Mouse (Mus musculus) myocyte (in vitro differentiated cells): ENCODE results near the gene Chn2. TPM values are rescaled to one million over a fixed set of nuclear protein-coding genes. Genes with fewer than 3 reads are reported as not detected.

Experiments used
- H3K27me3 ChIP-seq: one replicate; pipeline ENCODE4 v1.6.1; 2011; ENCODE audit not compliant: control insufficient read depth, insufficient read depth, insufficient read length
- H3K36me3 ChIP-seq: one replicate; pipeline ENCODE4 v1.6.1; 2011; ENCODE audit not compliant: control insufficient read depth, insufficient read depth
- H3K4me2 ChIP-seq: one replicate; pipeline ENCODE4 v1.6.1; 2011; ENCODE audit warnings: low read depth, control low read depth
- H3K4me3 ChIP-seq: one replicate; pipeline ENCODE4 v1.5.1; 2011; ENCODE audit warnings: mild to moderate bottlenecking, control low read depth, moderate library complexity
- H3K79me2 ChIP-seq: one replicate; pipeline ENCODE4 v1.6.1; 2011; ENCODE audit not compliant: control insufficient read depth, insufficient read depth
- H3ac ChIP-seq: one replicate; pipeline ENCODE4 v1.6.1; 2011; ENCODE audit not compliant: control insufficient read depth, insufficient read length
- CEBPB ChIP-seq: IDR thresholded peaks from 2 replicates; pipeline ENCODE4 v1.6.1; 2011; ENCODE audit warnings: mild to moderate bottlenecking, moderate library complexity; ENCODE audit not compliant: poor library complexity, insufficient read depth, severe bottlenecking
- E2F4 ChIP-seq: IDR thresholded peaks from one replicate; pipeline ENCODE4 v1.6.1; 2011; ENCODE audit warnings: mild to moderate bottlenecking, control low read depth, moderate library complexity; ENCODE audit not compliant: insufficient read depth
- MAX ChIP-seq: IDR thresholded peaks from one replicate; pipeline ENCODE4 v1.6.1; 2011; ENCODE audit warnings: low read depth, mild to moderate bottlenecking, control low read depth
- MYOD1 ChIP-seq, 3 experiments: IDR thresholded peaks; one replicate each; pipeline ENCODE4 v1.6.1; 2011; ENCODE audit warnings: control low read depth in 2 of 3, low read depth in 2 of 3, mild to moderate bottlenecking in 2 of 3, moderate library complexity in 1 of 3; ENCODE audit not compliant: insufficient read length in 2 of 3, control insufficient read depth in 1 of 3
- MYOG ChIP-seq, 3 experiments: IDR thresholded peaks; one replicate each; pipeline ENCODE4 v1.6.1; 2011; ENCODE audit warnings: control low read depth in 2 of 3, low read depth in 2 of 3, mild to moderate bottlenecking in 2 of 3; ENCODE audit not compliant: insufficient read length in 2 of 3, control insufficient read depth in 1 of 3, insufficient read depth in 1 of 3
- POLR2A ChIP-seq: IDR thresholded peaks from one replicate; pipeline ENCODE4 v1.6.1; 2011; ENCODE audit warnings: low read depth, mild to moderate bottlenecking, control low read depth, moderate library complexity; ENCODE audit not compliant: insufficient read length
- POLR2AphosphoS2 ChIP-seq: IDR thresholded peaks from one replicate; pipeline ENCODE4 v1.6.1; 2011; ENCODE audit warnings: low read depth, control low read depth; ENCODE audit not compliant: insufficient read length
- REST ChIP-seq: IDR thresholded peaks from one replicate; pipeline ENCODE4 v1.6.1; 2011; ENCODE audit warnings: mild to moderate bottlenecking, control low read depth, moderate library complexity; ENCODE audit not compliant: insufficient read depth, insufficient read length
- SRF ChIP-seq: IDR thresholded peaks from one replicate; pipeline ENCODE4 v1.6.1; 2011; ENCODE audit warnings: low read depth; ENCODE audit not compliant: control insufficient read depth, insufficient read length
- TCF12 ChIP-seq: IDR thresholded peaks from one replicate; pipeline ENCODE4 v1.6.1; 2011; ENCODE audit warnings: mild to moderate bottlenecking, control low read depth; ENCODE audit not compliant: poor library complexity, insufficient read depth, severe bottlenecking
- TCF3 ChIP-seq: IDR thresholded peaks from one replicate; pipeline ENCODE4 v1.6.1; 2011; ENCODE audit warnings: low read depth, control low read depth; ENCODE audit not compliant: insufficient read length
- USF1 ChIP-seq: IDR thresholded peaks from one replicate; pipeline ENCODE4 v1.6.1; 2011; ENCODE audit warnings: low read depth, mild to moderate bottlenecking, control low read depth, moderate library complexity
- polyA plus RNA-seq: library from polyadenylated mRNA; unstranded; fragments of >200 nt; fragmentation: generic; extraction: Trizol; gene quantifications from one replicate; pipeline ENCODE4 v1.2.1, GENCODE M21; 2012; ENCODE audit warnings: missing spikeins

Gene Chn2
- polyA plus RNA-seq, 1 experiment: 6.5 TPM

GRCm38 (mm10) chr6:54329598-54329997 lies 290.2 kb downstream of the Chn2 start:
- H3K36me3 ChIP-seq: no peaks in the 10 kb centered on the region
- H3ac ChIP-seq: no peak overlapping the region
- H3K79me2 ChIP-seq: no peaks in the 10 kb centered on the region
- H3K4me2 ChIP-seq: peak overlapping the region; percentile 4
- no peaks in the 10 kb centered on the region for H3K27me3 ChIP-seq
- no peak for TF ChIP-seq TCF12
- TF ChIP-seq MAX: no peak
- no peak for TF ChIP-seq CEBPB
- TF ChIP-seq POLR2A: no peak
- TF ChIP-seq TCF3: no peak
- no peak for TF ChIP-seq E2F4
- no peak for TF ChIP-seq SRF
- no peak for TF ChIP-seq POLR2AphosphoS2
- TF ChIP-seq MYOG (IDR thresholded peaks at IDR 0.05; ENCODE audit: control insufficient read depth in 1 of 3, insufficient read depth in 1 of 3, insufficient read length in 2 of 3, low read depth in 2 of 3): no peak
- no peak for TF ChIP-seq REST
- TF ChIP-seq USF1: no peak
- TF ChIP-seq MYOD1 (IDR thresholded peaks at IDR 0.05; ENCODE audit: control insufficient read depth in 1 of 3, insufficient read length in 2 of 3, low read depth in 2 of 3): no peak
- H3K4me3 ChIP-seq: no peak overlapping the region

- H3K27me3 ChIP-seq: no peaks in the 10 kb centered on the region
- H3K4me2 ChIP-seq: no peak overlapping the region
- no peaks in the 10 kb centered on the region for H3K36me3 ChIP-seq
- TF ChIP-seq MYOG (IDR thresholded peaks at IDR 0.05; ENCODE audit: control insufficient read depth in 1 of 3, insufficient read depth in 1 of 3, insufficient read length in 2 of 3, low read depth in 2 of 3) (no peak), REST (no peak), POLR2AphosphoS2 (no peak), TCF12 (no peak)
- H3K4me3 ChIP-seq: no peak overlapping the region
- no peaks in the 10 kb centered on the region for H3K79me2 ChIP-seq
- no peak overlapping the region for H3ac ChIP-seq
Measured at GRCm38 (mm10) chr6:54330166-54330565, 290.8 kb downstream of the Chn2 start.

- no peak for TF ChIP-seq E2F4
- no peak for TF ChIP-seq CEBPB
- TF ChIP-seq MAX: no peak
- TF ChIP-seq USF1: no peak
- no peak for TF ChIP-seq POLR2A
- TF ChIP-seq TCF12: no peak
- TF ChIP-seq MYOG (IDR thresholded peaks at IDR 0.05; ENCODE audit: control insufficient read depth in 1 of 3, insufficient read depth in 1 of 3, insufficient read length in 2 of 3, low read depth in 2 of 3): no peak
- TF ChIP-seq TCF3: no peak
- no peak for TF ChIP-seq MYOD1 (IDR thresholded peaks at IDR 0.05; ENCODE audit: control insufficient read depth in 1 of 3, insufficient read length in 2 of 3, low read depth in 2 of 3)
- no peak for TF ChIP-seq POLR2AphosphoS2
- TF ChIP-seq REST: no peak
- H3K4me2 ChIP-seq: no peak overlapping the region
Measured at GRCm38 (mm10) chr6:54331765-54332164, 292.4 kb downstream of the Chn2 start.

GRCm38 (mm10) chr6:54332203-54332602 lies 292.8 kb downstream of the Chn2 start:
- H3K27me3 ChIP-seq: no peaks in the 10 kb centered on the region

More at GRCm38 (mm10) chr6:54331765-54332164, 292.4 kb downstream of the Chn2 start:
- Histone ChIP-seq H3K36me3 (no peaks in the 10 kb centered on the region), H3K4me3 (no peak overlapping the region), H3ac (no peak overlapping the region), H3K27me3 (no peaks in the 10 kb centered on the region), H3K79me2 (no peaks in the 10 kb centered on the region)

GRCm38 (mm10) chr6:54333116-54333651 lies 293.8 kb downstream of the Chn2 start:
- TF ChIP-seq POLR2AphosphoS2: no peak
- no peak for TF ChIP-seq USF1
- TF ChIP-seq CEBPB: no peak
- no peak for TF ChIP-seq MYOG (IDR thresholded peaks at IDR 0.05; ENCODE audit: control insufficient read depth in 1 of 3, insufficient read depth in 1 of 3, insufficient read length in 2 of 3, low read depth in 2 of 3)
- no peak for TF ChIP-seq TCF3
- TF ChIP-seq TCF12: no peak
- TF ChIP-seq POLR2A: no peak
- TF ChIP-seq MYOD1 (IDR thresholded peaks at IDR 0.05; ENCODE audit: control insufficient read depth in 1 of 3, insufficient read length in 2 of 3, low read depth in 2 of 3): no peak
- TF ChIP-seq MAX: no peak
- no peak for TF ChIP-seq E2F4
- TF ChIP-seq SRF: no peak
- no peak for TF ChIP-seq REST
- Histone ChIP-seq H3K36me3 (no peaks in the 10 kb centered on the region), H3K79me2 (no peaks in the 10 kb centered on the region), H3ac (no peak overlapping the region), H3K27me3 (no peaks in the 10 kb centered on the region), H3K4me3 (no peak overlapping the region), H3K4me2 (no peak overlapping the region)

More at GRCm38 (mm10) chr6:54332203-54332602, 292.8 kb downstream of the Chn2 start:
- Histone ChIP-seq H3K4me2 (no peak overlapping the region), H3K36me3 (no peaks in the 10 kb centered on the region), H3K4me3 (no peak overlapping the region), H3ac (no peak overlapping the region), H3K79me2 (no peaks in the 10 kb centered on the region)
- TF ChIP-seq MYOG (IDR thresholded peaks at IDR 0.05; ENCODE audit: control insufficient read depth in 1 of 3, insufficient read depth in 1 of 3, insufficient read length in 2 of 3, low read depth in 2 of 3): no peak
- TF ChIP-seq CEBPB: no peak
- peak; percentile 22 for TF ChIP-seq USF1
- no peak for TF ChIP-seq REST
- no peak for TF ChIP-seq E2F4
